25 mouse cellular contexts compared by ENCODE assay signal in the genomic region with DNA sequence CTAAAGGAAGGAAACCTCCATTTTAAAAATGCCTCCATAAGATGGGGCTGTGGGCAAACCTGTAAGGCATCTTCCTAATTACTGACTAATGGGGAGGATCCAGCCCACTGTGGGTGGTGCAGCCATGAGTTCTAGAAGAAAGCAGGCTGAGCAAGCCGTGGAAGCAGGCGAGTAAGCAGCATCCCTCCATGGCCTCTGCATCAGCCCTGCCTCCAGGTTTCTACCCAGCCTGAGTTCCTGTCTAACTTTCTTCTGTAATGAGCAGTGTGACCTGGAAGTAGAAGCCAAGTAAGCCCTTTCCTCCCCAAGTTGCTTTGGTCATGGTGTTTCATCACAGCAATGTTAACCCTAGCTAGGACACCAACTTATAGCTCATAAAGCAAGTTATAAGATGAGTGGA.
A peak's percentile ranks its signal among the peaks of the same experiment; 100 is the strongest.
DNase-seq lines count a peak whose midpoint lies in the region; ATAC-seq lines count a peak whose summit lies in the region.
"Had no signal": no experiment of that assay in that cellular context is flagged by ENCODE, and none has a peak within 500 bp of the region (broad histone marks: within the 10 kb centered on the region; RNA-seq: fewer than 3 reads in every experiment).

No protein-coding gene starts in this region.

- no peak overlapping the region for H3K9ac ChIP-seq in forebrain, embryonic 11.5 days (ENCODE audit: low read length)
- no peak overlapping the region for H3K9ac ChIP-seq in forebrain, embryonic 12.5 days
- no peak overlapping the region for H3K9ac ChIP-seq in limb, embryonic 11.5 days (ENCODE audit: low read length)
- H3K9ac ChIP-seq: embryonic facial prominence, embryonic 12.5 days; forebrain, embryonic 13.5 days; forebrain, embryonic 15.5 days had no signal

- H3K36me3 ChIP-seq in forebrain, embryonic 11.5 days (ENCODE audit: control insufficient read depth, insufficient read depth, low read length), result no peaks in the 10 kb centered on the region
- no peaks in the 10 kb centered on the region for H3K36me3 ChIP-seq in forebrain, embryonic 12.5 days (replicated peaks)
- no peaks in the 10 kb centered on the region for H3K36me3 ChIP-seq in heart, embryonic 10.5 days
- no peaks in the 10 kb centered on the region for H3K36me3 ChIP-seq in limb, embryonic 11.5 days (ENCODE audit: control insufficient read depth, insufficient read depth, low read length)
- H3K36me3 ChIP-seq in limb, embryonic 10.5 days, result no peaks in the 10 kb centered on the region
- H3K36me3 ChIP-seq: embryonic facial prominence, embryonic 10.5 days; embryonic facial prominence, embryonic 12.5 days; forebrain, embryonic 15.5 days; G1E had no signal

- peak; percentile 21 for DNase-seq in forebrain, embryonic 11.5 days (ENCODE audit: low spot score)
- peak; percentile 52 for DNase-seq in heart, embryonic 10.5 days (ENCODE audit: low spot score)
- DNase-seq in heart, adult 9 months (ENCODE audit: low spot score in 2 of 2), result no peak
- peak; percentile 13 for DNase-seq in limb, embryonic 11.5 days (ENCODE audit: low spot score)
- no peak for DNase-seq in limb, embryonic 10.5 days (ENCODE audit: low spot score)
- DNase-seq in testis, postnatal 10 days (ENCODE audit: low spot score), result peak; percentile 21
- DNase-seq in testis, postnatal 14 days (ENCODE audit: low spot score), result no peak
- DNase-seq: adrenal gland, adult 8-10 months; adrenal gland, postnatal 14 days; adrenal gland, postnatal 36 days; B cell, adult 2 months; cerebellum, adult 11-12 months; cerebellum, adult 2 months; cerebellum, adult 9-10 months; cerebellum, postnatal 10 days; cerebellum, postnatal 25 days had no signal

- no peak overlapping the region for H3K27ac ChIP-seq in forebrain, embryonic 11.5 days (ENCODE audit: low read depth, low read length)
- H3K27ac ChIP-seq in forebrain, embryonic 12.5 days, result no peak overlapping the region
- no peak overlapping the region for H3K27ac ChIP-seq in heart, embryonic 10.5 days
- no peak overlapping the region for H3K27ac ChIP-seq in limb, embryonic 11.5 days (replicated peaks; ENCODE audit: low read depth, low read length)
- H3K27ac ChIP-seq in limb, embryonic 10.5 days, result no peak overlapping the region
- H3K27ac ChIP-seq: embryonic facial prominence, embryonic 10.5 days; embryonic facial prominence, embryonic 12.5 days; forebrain, embryonic 13.5 days; forebrain, embryonic 15.5 days had no signal

- 88% methylated on average over 2 of the region's 2 CpGs for WGBS in forebrain, embryonic 11.5 days
- 92% methylated on average over 2 of the region's 2 CpGs for WGBS in forebrain, embryonic 12.5 days
- WGBS in heart, embryonic 10.5 days, result 71% methylated on average over 2 of the region's 2 CpGs
- 83% methylated on average over 2 of the region's 2 CpGs for WGBS in limb, embryonic 11.5 days
- 84% methylated on average over 2 of the region's 2 CpGs for WGBS in limb, embryonic 10.5 days

- 0 out of 2 replicates have a peak, but pooled peaks cover 4% of the 10 kb centered on the region for H3K4me1 ChIP-seq in forebrain, embryonic 11.5 days (replicated peaks; ENCODE audit: control insufficient read depth, insufficient read depth, low read length)
- H3K4me1 ChIP-seq in forebrain, embryonic 12.5 days, result peaks cover 7% of the 10 kb centered on the region; the same call in 1 of the 2 replicates
- no peaks in the 10 kb centered on the region for H3K4me1 ChIP-seq in heart, embryonic 10.5 days
- H3K4me1 ChIP-seq in limb, embryonic 11.5 days (ENCODE audit: control insufficient read depth, insufficient read depth, low read length), result peaks cover 27% of the 10 kb centered on the region
- peaks cover 38% of the 10 kb centered on the region for H3K4me1 ChIP-seq in limb, embryonic 10.5 days
- H3K4me1 ChIP-seq: embryonic facial prominence, embryonic 10.5 days had no signal

- no peaks in the 10 kb centered on the region for H3K9me3 ChIP-seq in forebrain, embryonic 11.5 days (ENCODE audit: control insufficient read depth, low read length)
- H3K9me3 ChIP-seq in forebrain, embryonic 12.5 days, result no peaks in the 10 kb centered on the region
- H3K9me3 ChIP-seq in heart, embryonic 10.5 days, result no peaks in the 10 kb centered on the region
- H3K9me3 ChIP-seq in limb, embryonic 11.5 days (ENCODE audit: control insufficient read depth, low read length), result no peaks in the 10 kb centered on the region
- H3K9me3 ChIP-seq in limb, embryonic 10.5 days (replicated peaks), result no peaks in the 10 kb centered on the region; the same call in 1 of the 2 replicates
- H3K9me3 ChIP-seq: embryonic facial prominence, embryonic 10.5 days; embryonic facial prominence, embryonic 12.5 days; forebrain, embryonic 13.5 days; forebrain, embryonic 15.5 days; G1E had no signal

- no peaks in the 10 kb centered on the region for H3K27me3 ChIP-seq in forebrain, embryonic 11.5 days (ENCODE audit: control insufficient read depth, insufficient read depth, low read length)
- 0 out of 2 replicates have a peak, but pooled peaks cover 3% of the 10 kb centered on the region for H3K27me3 ChIP-seq in forebrain, embryonic 12.5 days
- H3K27me3 ChIP-seq in heart, embryonic 10.5 days (ENCODE audit: insufficient read depth, poor library complexity, severe bottlenecking), result peaks cover 9% of the 10 kb centered on the region; the same call in 1 of the 2 replicates
- H3K27me3 ChIP-seq in limb, embryonic 11.5 days (ENCODE audit: control insufficient read depth, insufficient read depth, low read length), result no peaks in the 10 kb centered on the region
- H3K27me3 ChIP-seq in limb, embryonic 10.5 days (ENCODE audit: low read depth, poor library complexity, severe bottlenecking), result 0 out of 2 replicates have a peak, but pooled peaks cover 6% of the 10 kb centered on the region
- H3K27me3 ChIP-seq: embryonic facial prominence, embryonic 12.5 days; forebrain, embryonic 15.5 days had no signal

- no peak overlapping the region for H3K4me2 ChIP-seq in forebrain, embryonic 11.5 days (ENCODE audit: low read depth, low read length, severe bottlenecking)
- no peak overlapping the region for H3K4me2 ChIP-seq in forebrain, embryonic 12.5 days
- H3K4me2 ChIP-seq in limb, embryonic 11.5 days (ENCODE audit: low read depth, severe bottlenecking), result no peak overlapping the region
- H3K4me2 ChIP-seq: embryonic facial prominence, embryonic 12.5 days; forebrain, embryonic 13.5 days; forebrain, embryonic 15.5 days had no signal

- H3K4me3 ChIP-seq in forebrain, embryonic 11.5 days (ENCODE audit: low read depth, low read length), result no peak overlapping the region
- H3K4me3 ChIP-seq in forebrain, embryonic 12.5 days (replicated peaks), result no peak overlapping the region
- H3K4me3 ChIP-seq in heart, embryonic 10.5 days, result no peak overlapping the region
- H3K4me3 ChIP-seq in limb, embryonic 11.5 days (ENCODE audit: low read depth, low read length), result no peak overlapping the region
- H3K4me3 ChIP-seq in limb, embryonic 10.5 days, result no peak overlapping the region
- H3K4me3 ChIP-seq: embryonic facial prominence, embryonic 10.5 days; embryonic facial prominence, embryonic 12.5 days; forebrain, embryonic 13.5 days; forebrain, embryonic 15.5 days had no signal

- ATAC-seq in forebrain, embryonic 11.5 days (replicated peaks; ENCODE audit: low FRiP score), result no peak
- ATAC-seq in forebrain, embryonic 12.5 days (ENCODE audit: low FRiP score), result no peak
- ATAC-seq in limb, embryonic 11.5 days (ENCODE audit: insufficient number of reproducible peaks, low FRiP score, low TSS enrichment, low read depth), result no peak
- ATAC-seq: activated CD4-positive, CD25-positive, alpha-beta regulatory T cell, adult 4 months; CD4-positive, CD25-positive, alpha-beta regulatory T cell, adult 4 months; forebrain, embryonic 13.5 days; forebrain, embryonic 15.5 days; Patski had no signal

Comparison
In these comparisons a context has a peak if more than half of its experiments do, and no peak if none do; other contexts are left out.
1. DNase-seq: peak in forebrain, embryonic 11.5 days (single experiment), heart, embryonic 10.5 days (single experiment), limb, embryonic 11.5 days (single experiment) and testis, postnatal 10 days (single experiment); none in heart, adult 9 months (0 of 2), limb, embryonic 10.5 days (single experiment) and testis, postnatal 14 days (single experiment).